Mouse (Mus musculus): ENCODE results near the gene Col19a1.
A peak's percentile ranks its signal among the peaks of the same experiment; 100 is the strongest.

The Col19a1 gene

GRCm38 (mm10) chr1:24225825-24226526 is 361.3 kb downstream of the Col19a1 start:
- peak; percentile 34 for DNase-seq

GRCm38 (mm10) chr1:24222981-24223612 is 364.2 kb downstream of the Col19a1 start:
- peak; percentile 26 for DNase-seq

GRCm38 (mm10) chr1:24222231-24222630 is 365.0 kb downstream of the Col19a1 start:
- DNase-seq = no peak

- DNase-seq = peak; percentile 40
Measured at GRCm38 (mm10) chr1:24219041-24219440, 368.2 kb downstream of the Col19a1 start.
